Mouse (Mus musculus) liver, adult 2 months (tissue): ENCODE data around the gene Arhgef40. TPM values are rescaled to one million over a fixed set of nuclear protein-coding genes. Genes with fewer than 3 reads are reported as not detected.
A peak's percentile ranks its signal among the peaks of the same experiment; 100 is the strongest.

Source experiments
- DNase-seq: peaks from one replicate; pipeline ENCODE4 v3.0.0-alpha.2; 2011; ENCODE audit warnings: low read depth, low spot score; ENCODE audit errors: extremely low read depth
- H3K27ac ChIP-seq: fragments of 200-500 bp; replicated peaks from 2 replicates; pipeline ENCODE4 v1.5.1; 2012; ENCODE audit warnings: low read depth, mild to moderate bottlenecking, control low read depth, inconsistent platforms, low read length; ENCODE audit not compliant: insufficient read depth
- H3K27me3 ChIP-seq: fragments of 200-500 bp; 2 replicates; pipeline ENCODE4 v1.6.1; 2012; ENCODE audit warnings: mild to moderate bottlenecking, moderate library complexity, low read length, inconsistent platforms; ENCODE audit not compliant: control insufficient read depth, insufficient read depth
- H3K36me3 ChIP-seq: fragments of 200-500 bp; 2 replicates; pipeline ENCODE4 v1.6.1; 2012; ENCODE audit warnings: low read length, inconsistent platforms; ENCODE audit not compliant: control insufficient read depth, insufficient read depth
- H3K4me1 ChIP-seq: fragments of 200-500 bp; 2 replicates; pipeline ENCODE4 v1.6.1; 2011; ENCODE audit warnings: low read length; ENCODE audit not compliant: control insufficient read depth, insufficient read depth
- H3K4me3 ChIP-seq: fragments of 200-500 bp; 2 replicates; pipeline ENCODE4 v1.5.1; 2011; ENCODE audit warnings: low read depth, mild to moderate bottlenecking, control low read depth, low read length, moderate library complexity; ENCODE audit not compliant: insufficient read depth
- H3K79me2 ChIP-seq: fragments of 200-500 bp; 2 replicates; pipeline ENCODE4 v1.6.1; 2012; ENCODE audit warnings: inconsistent platforms, mild to moderate bottlenecking, low read length, moderate library complexity; ENCODE audit not compliant: control insufficient read depth, insufficient read depth
- H3K9ac ChIP-seq: fragments of 200-500 bp; 2 replicates; pipeline ENCODE4 v1.6.1; 2012; ENCODE audit warnings: low read depth, mild to moderate bottlenecking, control low read depth, inconsistent platforms, low read length
- CTCF ChIP-seq: fragments of 200-500 bp; IDR thresholded peaks from 2 replicates; pipeline ENCODE4 v1.5.1; 2011; ENCODE audit warnings: low read depth, low read length, control low read depth
- POLR2A ChIP-seq: fragments of 200-500 bp; IDR thresholded peaks from 2 replicates; pipeline ENCODE4 v1.6.1; 2011; ENCODE audit warnings: low read length, control low read depth; ENCODE audit not compliant: insufficient read depth; ENCODE audit errors: extremely low read depth
- WGBS: fragments of 180-500 bp; shearing (Covaris S2); methylation state at CpG from one replicate; pipeline ENCODE4 v1.1.7; 2018; 5-methylcytosine and 5-hydroxymethylcytosine counted together
- polyA plus RNA-seq: library from polyadenylated mRNA; depleted of rRNA; stranded (reverse); fragments of >200 nt; gene quantifications from 2 replicates; pipeline ENCODE4 v1.2.3, GENCODE M21; 2012
- total RNA-seq: library from RNA; depleted of rRNA; stranded (reverse); fragments of >200 nt; gene quantifications from 2 replicates; pipeline ENCODE4 v1.2.3, GENCODE M21; 2014

Arhgef40 gene
- total and polyA plus RNA-seq, 2 experiments = 6.1 to 16.1 TPM

DNA sequence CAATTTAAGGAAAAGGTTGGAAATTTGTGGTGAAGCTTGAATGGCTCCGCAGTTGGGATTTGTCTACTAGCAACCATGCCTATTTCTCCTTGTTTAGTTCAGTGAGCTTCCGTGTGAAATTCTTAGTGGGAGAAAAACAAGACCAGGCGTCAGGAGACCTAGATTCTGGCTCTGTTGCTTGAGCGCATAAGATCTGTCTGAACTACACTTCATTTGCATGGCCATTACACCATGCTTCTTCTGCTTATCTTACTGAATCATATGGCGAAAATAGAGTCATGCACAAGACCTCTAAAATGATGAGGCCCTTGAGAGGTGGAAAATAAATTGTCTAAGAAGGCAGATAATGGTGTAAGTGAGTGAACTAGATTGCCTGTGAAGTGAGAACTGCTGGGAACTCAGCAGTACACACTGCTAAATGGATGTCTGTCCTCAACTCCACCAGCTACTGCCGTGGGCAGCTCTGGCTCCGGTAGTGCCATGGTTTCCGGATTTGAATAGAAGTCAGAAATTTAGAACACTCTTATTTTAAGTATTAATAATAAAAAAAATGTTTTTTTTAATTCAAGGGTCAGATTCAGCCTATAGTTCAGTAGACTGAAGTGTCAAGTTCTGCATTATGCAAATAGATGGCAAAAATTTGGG, 37.2 kb downstream of the Arhgef40 start:
- H3K4me1 ChIP-seq = peaks cover 22% of the 10 kb centered on the region
- DNase-seq = no peak
- no peaks in the 10 kb centered on the region for H3K36me3 ChIP-seq
- no peaks in the 10 kb centered on the region for H3K27me3 ChIP-seq
- H3K27ac ChIP-seq = no peak overlapping the region
- no peak for TF ChIP-seq CTCF
- TF ChIP-seq POLR2A = no peak
- no peak overlapping the region for H3K4me3 ChIP-seq
- WGBS = 97% methylated on average over 8 of the region's 8 CpGs
- no peak overlapping the region for H3K9ac ChIP-seq
- peaks cover 15% of the 10 kb centered on the region; the same call in 1 of the 2 replicates for H3K79me2 ChIP-seq

DNA sequence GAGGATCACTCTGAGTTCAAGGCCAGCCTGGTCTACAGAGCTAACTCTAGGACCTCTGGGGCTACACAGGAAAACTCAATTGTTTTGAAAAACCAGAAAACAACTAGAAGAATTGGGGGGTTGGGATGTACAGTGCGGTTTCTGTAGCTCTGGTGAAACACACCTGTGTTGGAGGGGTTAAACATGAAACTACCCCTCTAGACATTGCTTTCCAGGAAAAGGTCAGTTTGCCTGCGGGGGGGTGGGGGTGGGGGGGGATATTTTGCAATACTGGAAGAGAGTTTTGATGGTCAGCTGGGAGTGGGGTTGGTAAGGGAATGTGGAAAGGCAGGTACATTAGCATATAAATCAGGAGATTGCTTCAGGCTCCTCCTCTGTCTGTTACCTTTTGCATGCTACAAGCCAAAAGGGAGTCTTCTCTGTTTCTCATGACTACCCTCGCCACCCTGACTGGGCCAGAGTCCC, 37.8 kb downstream of the Arhgef40 start:
- H3K36me3 ChIP-seq = no peaks in the 10 kb centered on the region
- WGBS = 41% methylated on average over 3 of the region's 3 CpGs
- DNase-seq = no peak
- no peak overlapping the region for H3K9ac ChIP-seq
- peak overlapping the region; percentile 17 for H3K27ac ChIP-seq
- no peak for TF ChIP-seq CTCF
- TF ChIP-seq POLR2A = no peak
- H3K79me2 ChIP-seq = peaks cover 12% of the 10 kb centered on the region; the same call in 1 of the 2 replicates
- no peaks in the 10 kb centered on the region for H3K27me3 ChIP-seq
- H3K4me1 ChIP-seq = peaks cover 19% of the 10 kb centered on the region
- no peak overlapping the region for H3K4me3 ChIP-seq

DNA sequence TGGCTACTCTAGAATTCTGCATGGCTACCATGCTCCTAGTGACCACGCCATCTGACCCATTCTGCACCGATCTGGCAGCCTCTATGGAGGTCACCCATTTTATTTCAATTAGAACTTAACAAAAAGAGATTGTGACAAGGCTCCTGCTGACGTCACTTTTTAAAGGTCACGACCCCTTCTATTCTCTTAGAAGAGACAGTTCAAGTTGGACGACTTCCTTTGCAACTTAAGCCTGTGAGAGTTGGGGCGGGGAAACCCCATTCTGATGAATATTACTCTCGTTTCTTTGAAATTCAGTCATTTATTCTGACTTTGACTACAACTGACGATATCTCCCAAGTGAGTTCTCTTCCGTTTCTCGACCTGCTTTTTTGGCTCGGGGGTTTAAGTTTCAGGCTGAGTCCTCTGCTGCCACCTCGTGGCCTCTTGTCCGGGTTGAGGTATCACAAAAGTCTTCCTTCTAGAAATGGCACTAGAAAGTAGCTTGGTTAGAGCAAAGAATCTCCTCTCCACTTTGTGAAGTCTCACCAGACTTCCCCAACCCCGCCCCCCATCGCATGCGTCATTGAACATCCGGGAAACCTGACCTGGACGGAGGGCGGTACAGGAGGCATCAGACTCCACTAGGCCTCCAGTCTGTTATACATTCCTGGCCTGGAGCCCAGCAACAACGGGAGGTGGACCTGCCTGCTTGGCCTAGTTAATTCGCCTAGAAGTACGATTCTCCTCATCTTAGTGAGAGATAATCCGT, 38.4 kb downstream of the Arhgef40 start:
- H3K27ac ChIP-seq = peak overlapping the region; percentile 17
- peak overlapping the region; percentile 10 for H3K9ac ChIP-seq
- peak; percentile 78 for DNase-seq
- no peak for TF ChIP-seq POLR2A
- TF ChIP-seq CTCF = peak; percentile 71
- peak overlapping the region; percentile 25 for H3K4me3 ChIP-seq
- H3K79me2 ChIP-seq = peaks cover 12% of the 10 kb centered on the region; the same call in 1 of the 2 replicates
- H3K36me3 ChIP-seq = no peaks in the 10 kb centered on the region
- H3K27me3 ChIP-seq = no peaks in the 10 kb centered on the region
- peaks cover 19% of the 10 kb centered on the region for H3K4me1 ChIP-seq
- WGBS = 3% methylated on average over 23 of the region's 23 CpGs

DNA sequence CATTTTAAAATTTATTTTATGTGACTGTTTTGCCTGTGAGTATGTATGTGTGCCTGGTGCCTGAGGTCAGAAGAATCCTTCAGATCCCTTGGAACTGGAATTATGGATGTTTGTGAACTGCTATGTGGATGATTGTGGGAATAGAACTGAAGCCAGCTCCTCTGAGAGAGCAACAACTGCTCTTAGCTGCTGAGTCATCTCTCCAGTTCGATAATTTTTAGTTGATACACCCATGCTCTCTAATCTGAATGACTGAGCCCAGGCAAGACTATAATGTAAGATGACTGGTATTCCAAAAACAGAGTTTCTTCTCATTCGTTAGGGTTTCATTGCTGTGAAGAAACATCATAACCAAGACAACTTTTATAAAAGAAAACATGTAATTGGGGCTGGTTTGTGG, 39.6 kb downstream of the Arhgef40 start:
- Histone ChIP-seq H3K9ac (no peak overlapping the region), H3K27me3 (no peaks in the 10 kb centered on the region), H3K27ac (no peak overlapping the region), H3K36me3 (no peaks in the 10 kb centered on the region), H3K79me2 (peaks cover 2% of the 10 kb centered on the region; the same call in 1 of the 2 replicates), H3K4me1 (peaks cover 9% of the 10 kb centered on the region; the same call in 1 of the 2 replicates), H3K4me3 (no peak overlapping the region)
- no peak for TF ChIP-seq CTCF
- TF ChIP-seq POLR2A = no peak
- 85% methylated on average over 2 of the region's 2 CpGs for WGBS
- DNase-seq = no peak

DNA sequence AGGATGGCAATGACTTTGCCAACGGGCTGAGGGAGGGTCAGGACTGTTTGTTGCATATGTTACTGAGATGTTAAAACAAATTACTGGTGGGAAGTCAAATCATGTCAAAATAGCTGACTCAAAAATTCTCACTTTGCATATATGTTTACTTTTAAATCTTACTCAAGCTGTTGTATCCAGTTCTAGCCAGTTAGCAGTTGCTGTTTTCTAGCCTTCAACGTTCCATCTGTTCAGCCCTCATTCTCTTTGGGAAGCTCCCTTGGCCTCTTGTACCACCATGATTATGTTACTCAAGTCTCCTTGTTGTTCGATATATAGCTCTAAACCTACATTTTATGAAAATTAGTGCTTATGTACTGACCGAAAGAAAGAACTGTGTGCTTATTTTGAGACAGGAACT, 41.8 kb downstream of the Arhgef40 start:
- Histone ChIP-seq H3K27me3 (no peaks in the 10 kb centered on the region), H3K4me3 (no peak overlapping the region), H3K79me2 (no peaks in the 10 kb centered on the region), H3K27ac (no peak overlapping the region), H3K9ac (no peak overlapping the region), H3K36me3 (no peaks in the 10 kb centered on the region), H3K4me1 (peaks cover 6% of the 10 kb centered on the region; the same call in 1 of the 2 replicates)
- no peak for DNase-seq
- TF ChIP-seq POLR2A (no peak), CTCF (no peak)
- WGBS = 85% methylated on average over 4 of the region's 4 CpGs
